Mouse (Mus musculus) heart, postnatal 0 days (tissue): Measurements from ENCODE around the gene Tfip11. TPM values are rescaled to one million over a fixed set of nuclear protein-coding genes. Genes with fewer than 3 reads are reported as not detected.

Experiments
- ATAC-seq: fragments of 200-750 bp; cut with Nextera tagmentation; 2 replicates; pipeline ENCODE4 v1.8.0; 2017; ENCODE audit warnings: low read depth, moderate number of reproducible peaks, moderate library complexity; ENCODE audit not compliant: insufficient read depth
- DNase-seq: peaks from one replicate; pipeline ENCODE4 v3.0.0-alpha.2; 2016; ENCODE audit warnings: low spot score
- H3K27ac ChIP-seq: fragments of 300-500 bp; sonication (generic); 2 replicates; pipeline ENCODE4 v1.5.1; 2014; ENCODE audit warnings: low read depth, mild to moderate bottlenecking
- H3K27me3 ChIP-seq: fragments of 300-500 bp; sonication (generic); 2 replicates; pipeline ENCODE4 v1.6.1; 2014; ENCODE audit warnings: low read length, mixed read lengths; ENCODE audit not compliant: control insufficient read depth, insufficient read depth
- H3K36me3 ChIP-seq: fragments of 300-500 bp; sonication (generic); replicated peaks from 2 replicates; pipeline ENCODE4 v1.6.1; 2014; ENCODE audit warnings: low read length, mixed read lengths; ENCODE audit not compliant: control insufficient read depth, insufficient read depth
- H3K4me1 ChIP-seq: fragments of 300-500 bp; sonication (generic); 2 replicates; pipeline ENCODE4 v1.6.1; 2014; ENCODE audit warnings: antibody characterized with exemption; ENCODE audit not compliant: control insufficient read depth, insufficient read depth
- H3K4me2 ChIP-seq: fragments of 300-500 bp; sonication (generic); 2 replicates; pipeline ENCODE4 v1.6.1; 2014; ENCODE audit warnings: low read depth, mild to moderate bottlenecking, low read length, moderate library complexity
- H3K4me3 ChIP-seq: fragments of 300-500 bp; sonication (generic); 2 replicates; pipeline ENCODE4 v1.5.1; 2014; ENCODE audit warnings: low read depth, low read length
- H3K9ac ChIP-seq: fragments of 300-500 bp; sonication (generic); replicated peaks from 2 replicates; pipeline ENCODE4 v1.6.1; 2014; ENCODE audit warnings: low read depth, low read length, mixed read lengths
- H3K9me3 ChIP-seq: fragments of 300-500 bp; sonication (generic); replicated peaks from 2 replicates; pipeline ENCODE4 v1.6.1; 2016; ENCODE audit warnings: low read length; ENCODE audit not compliant: control insufficient read depth
- CTCF ChIP-seq: IDR thresholded peaks from 2 replicates; pipeline ENCODE4 v1.5.1; 2016; ENCODE audit warnings: antibody characterized with exemption, control low read depth, low read depth
- EP300 ChIP-seq: IDR thresholded peaks from 2 replicates; pipeline ENCODE4 v1.6.1; 2016; ENCODE audit warnings: antibody characterized with exemption, low read depth
- WGBS: fragments of 180-500 bp; shearing (Covaris S2); extraction: QIAGEN DNeasy Blood & Tissue Kit; methylation state at CpG from one replicate; pipeline ENCODE4 v1.1.7; 2014; 5-methylcytosine and 5-hydroxymethylcytosine counted together
- polyA plus RNA-seq: library from polyadenylated mRNA; unstranded; fragments of >200 nt; fragmentation: Nextera tagmentation; extraction: Ambion mirVana; gene quantifications from 2 replicates; pipeline ENCODE4 v1.2.1, GENCODE M21; 2015
- total RNA-seq: library from RNA; depleted of rRNA; stranded (reverse); fragments of >200 nt; gene quantifications from 2 replicates; pipeline ENCODE4 v1.2.3, GENCODE M21; 2014; ENCODE audit warnings: low replicate concordance

Tfip11 gene
- total and polyA plus RNA-seq, 2 experiments from 2014 or later: 6.5 to 11.7 TPM

GRCm38 (mm10) chr5:112356322-112356721, 30.2 kb downstream of the Tfip11 start:
- DNase-seq (no peak), ATAC-seq (no peak)
- Histone ChIP-seq H3K27ac (no peak overlapping the region), H3K4me3 (no peak overlapping the region), H3K4me1 (no peaks in the 10 kb centered on the region), H3K27me3 (no peaks in the 10 kb centered on the region), H3K4me2 (no peak overlapping the region), H3K36me3 (peaks cover 29% of the 10 kb centered on the region; the same call in 1 of the 2 replicates), H3K9ac (no peak overlapping the region), H3K9me3 (no peaks in the 10 kb centered on the region)
- WGBS: 75% methylated on average over 9 of the region's 9 CpGs
- TF ChIP-seq CTCF (no peak), EP300 (no peak)

GRCm38 (mm10) chr5:112359520-112359919, 33.4 kb downstream of the Tfip11 start:
- Histone ChIP-seq H3K36me3 (peaks cover 12% of the 10 kb centered on the region), H3K27me3 (no peaks in the 10 kb centered on the region), H3K4me3 (no peak overlapping the region), H3K4me1 (no peaks in the 10 kb centered on the region), H3K4me2 (no peak overlapping the region), H3K9me3 (no peaks in the 10 kb centered on the region), H3K27ac (no peak overlapping the region), H3K9ac (no peak overlapping the region)
- WGBS: 40% methylated on average over 4 of the region's 4 CpGs
- no peak for ATAC-seq
- TF ChIP-seq CTCF (no peak), EP300 (no peak)
- DNase-seq: no peak

GRCm38 (mm10) chr5:112360077-112360476, 33.9 kb downstream of the Tfip11 start:
- Histone ChIP-seq H3K9ac (no peak overlapping the region), H3K27me3 (no peaks in the 10 kb centered on the region), H3K4me1 (no peaks in the 10 kb centered on the region), H3K4me2 (no peak overlapping the region), H3K4me3 (no peak overlapping the region), H3K9me3 (no peaks in the 10 kb centered on the region), H3K27ac (no peak overlapping the region), H3K36me3 (peaks cover 14% of the 10 kb centered on the region)
- ATAC-seq: no peak
- no peak for DNase-seq
- WGBS: 92% methylated on average over 3 of the region's 3 CpGs
- TF ChIP-seq EP300: no peak
- no peak for TF ChIP-seq CTCF

- Histone ChIP-seq H3K4me2 (no peak overlapping the region), H3K4me3 (no peak overlapping the region), H3K27me3 (no peaks in the 10 kb centered on the region), H3K9me3 (no peaks in the 10 kb centered on the region), H3K36me3 (peaks cover 33% of the 10 kb centered on the region), H3K4me1 (no peaks in the 10 kb centered on the region), H3K9ac (no peak overlapping the region), H3K27ac (no peak overlapping the region)
- 72% methylated on average over 10 of the region's 10 CpGs for WGBS
- ATAC-seq: no peak
- no peak for DNase-seq
- TF ChIP-seq EP300 (no peak), CTCF (no peak)
Measured at GRCm38 (mm10) chr5:112364184-112364797, 38.1 kb downstream of the Tfip11 start.

GRCm38 (mm10) chr5:112366879-112367278, 40.7 kb downstream of the Tfip11 start:
- no peak overlapping the region for H3K9ac ChIP-seq
- DNase-seq: no peak
- TF ChIP-seq EP300 (no peak), CTCF (no peak)
- no peak for ATAC-seq
- H3K36me3 ChIP-seq: peaks cover 55% of the 10 kb centered on the region
- 92% methylated on average over 6 of the region's 6 CpGs for WGBS
- no peaks in the 10 kb centered on the region for H3K9me3 ChIP-seq
- no peak overlapping the region for H3K4me2 ChIP-seq
- H3K27ac ChIP-seq: no peak overlapping the region
- no peaks in the 10 kb centered on the region for H3K4me1 ChIP-seq
- no peaks in the 10 kb centered on the region for H3K27me3 ChIP-seq
- no peak overlapping the region for H3K4me3 ChIP-seq

GRCm38 (mm10) chr5:112367338-112367737, 41.2 kb downstream of the Tfip11 start:
- Histone ChIP-seq H3K4me3 (no peak overlapping the region), H3K27ac (no peak overlapping the region), H3K36me3 (peaks cover 56% of the 10 kb centered on the region), H3K4me1 (no peaks in the 10 kb centered on the region), H3K9ac (no peak overlapping the region), H3K27me3 (no peaks in the 10 kb centered on the region), H3K4me2 (no peak overlapping the region), H3K9me3 (no peaks in the 10 kb centered on the region)
- 75% methylated on average over 4 of the region's 4 CpGs for WGBS
- no peak for ATAC-seq
- TF ChIP-seq EP300: no peak
- TF ChIP-seq CTCF: no peak
- no peak for DNase-seq
